Mouse (Mus musculus) C2C12 (cell line): ENCODE results near the gene Tbxas1.

ENCODE experiments used
- CTCF ChIP-seq: IDR thresholded peaks from one replicate; pipeline ENCODE4 v1.5.1; 2011; ENCODE audit not compliant: control insufficient read depth, insufficient read depth, insufficient read length
- FOSL1 ChIP-seq: IDR thresholded peaks from one replicate; pipeline ENCODE4 v1.8.0; 2011; ENCODE audit warnings: mild to moderate bottlenecking, low read length; ENCODE audit not compliant: poor library complexity, insufficient read depth, severe bottlenecking
- MAX ChIP-seq: IDR thresholded peaks from one replicate; pipeline ENCODE4 v1.6.1; 2011; ENCODE audit warnings: mild to moderate bottlenecking, control low read depth
- MYOD1 ChIP-seq: IDR thresholded peaks from one replicate; pipeline ENCODE4 v1.6.1; 2011; ENCODE audit warnings: low read depth; ENCODE audit not compliant: control insufficient read depth, insufficient read length
- USF1 ChIP-seq: IDR thresholded peaks from one replicate; pipeline ENCODE4 v1.6.1; 2011; ENCODE audit warnings: low read depth, mild to moderate bottlenecking, control low read depth, moderate library complexity

GRCm38 (mm10) chr6:38833721-38834120, 41.5 kb upstream of the Tbxas1 start:
- no peak for TF ChIP-seq CTCF
- no peak for TF ChIP-seq FOSL1
- no peak for TF ChIP-seq MYOD1
- no peak for TF ChIP-seq MAX
- no peak for TF ChIP-seq USF1
